Mouse (Mus musculus) cerebellum, adult 11 months (tissue): Measurements from ENCODE around the gene Scaper.

Experiments used
- DNase-seq: peaks from one replicate; pipeline ENCODE4 v3.0.0; 2022

Scaper gene

DNA sequence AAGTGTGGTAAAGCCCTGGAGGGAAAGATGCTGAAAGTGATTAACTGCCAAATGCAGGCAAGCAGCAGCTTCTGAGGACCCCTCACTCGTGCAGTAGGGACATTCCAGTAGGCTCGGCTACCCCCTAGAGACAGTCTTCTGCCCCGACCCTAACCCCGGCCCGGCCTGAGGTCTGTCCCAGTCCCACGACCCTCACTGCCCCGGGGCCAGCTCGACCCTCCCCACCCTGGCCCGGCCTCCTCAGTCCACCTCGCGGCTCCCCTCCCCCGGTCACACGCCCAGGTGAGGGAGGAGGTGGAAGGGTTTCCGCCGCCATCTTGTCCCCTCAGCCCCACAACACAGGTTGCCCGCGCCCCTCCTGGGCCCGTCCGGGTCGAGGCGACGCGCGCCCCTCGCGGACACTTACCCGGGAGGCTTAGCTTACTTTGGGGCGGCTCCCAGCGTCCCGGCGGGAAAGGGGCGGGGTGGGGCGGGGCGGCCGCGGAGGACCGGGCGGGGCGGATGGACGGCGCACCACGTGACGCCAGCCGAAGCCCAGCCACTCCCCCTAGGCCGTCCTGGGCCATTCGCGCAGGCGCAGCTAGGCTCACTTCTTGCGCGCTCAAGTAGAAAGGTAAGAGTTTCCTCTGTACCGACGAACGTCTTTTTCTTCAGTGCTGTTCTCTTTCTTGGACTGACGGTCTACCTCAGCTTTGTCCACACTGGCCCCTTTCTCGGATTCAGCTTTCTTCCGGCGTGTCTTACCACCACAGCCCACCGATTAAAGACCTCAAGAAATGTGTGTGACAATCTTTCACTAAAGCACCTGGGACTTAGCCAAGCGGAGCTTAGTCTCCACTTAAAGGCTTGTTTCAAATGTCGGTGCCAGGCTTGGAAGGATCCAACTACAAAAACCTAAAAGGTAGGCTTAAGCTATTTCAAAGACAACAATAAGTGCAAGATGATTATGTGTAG is at the start of gene Scaper:
Gene Scaper, minus strand, starts transcription at position 456 of the 954 bp plus-strand sequence.
- peak; percentile 87 for DNase-seq

DNA sequence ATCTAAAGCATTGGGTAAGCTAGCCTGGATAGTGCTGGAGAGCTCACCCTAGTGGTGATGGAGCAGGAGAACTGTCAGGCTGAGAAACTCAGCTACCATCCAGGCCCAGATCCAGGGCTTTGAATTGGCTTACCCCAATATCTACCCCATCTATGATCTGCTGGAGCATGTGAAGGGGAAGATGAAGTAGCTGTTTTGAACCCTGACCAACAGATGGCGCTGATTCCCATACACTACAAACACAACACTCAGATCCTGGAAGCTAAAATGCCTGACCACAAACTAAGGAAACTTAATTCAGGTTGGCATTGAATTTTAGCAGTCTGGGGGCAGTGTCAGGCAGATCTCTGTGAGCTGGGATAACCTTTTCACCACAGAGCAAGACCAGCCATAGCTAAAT is 8.9 kb upstream of the Scaper start:
- no peak for DNase-seq

DNA sequence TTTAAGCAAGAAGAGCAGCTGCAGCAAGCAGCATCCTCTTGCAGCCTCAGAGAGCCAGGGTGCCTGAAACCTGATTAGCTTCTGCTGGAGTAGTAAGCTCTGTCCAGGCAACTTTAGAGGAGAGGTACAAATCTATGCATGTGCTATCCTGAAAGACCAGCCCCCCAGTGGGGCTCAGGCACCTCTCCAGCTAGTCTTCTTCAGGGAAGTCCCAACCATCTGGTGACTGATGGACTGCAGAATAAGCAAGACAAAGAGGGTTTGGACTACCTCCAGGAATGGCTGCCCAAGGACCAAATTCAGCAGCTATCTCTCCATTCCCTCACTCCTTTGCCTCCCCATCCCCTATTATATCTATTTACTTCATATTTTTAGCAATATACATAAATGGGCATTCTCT is 3.4 kb upstream of the Scaper start:
- DNase-seq, result peak; percentile 28

- no peak for DNase-seq
Observed at GRCm38 (mm10) chr9:55938618-55938985, 683 bp upstream of the Scaper start.

GRCm38 (mm10) chr9:55937224-55937663 is 675 bp downstream of the Scaper start:
- no peak for DNase-seq

- no peak for DNase-seq
Observed at GRCm38 (mm10) chr9:55932482-55932881, 5.4 kb downstream of the Scaper start.

- no peak for DNase-seq
Observed at GRCm38 (mm10) chr9:55918579-55918978, 19.3 kb downstream of the Scaper start.

- no peak for DNase-seq
Observed at GRCm38 (mm10) chr9:55916751-55917150, 21.2 kb downstream of the Scaper start.

DNA sequence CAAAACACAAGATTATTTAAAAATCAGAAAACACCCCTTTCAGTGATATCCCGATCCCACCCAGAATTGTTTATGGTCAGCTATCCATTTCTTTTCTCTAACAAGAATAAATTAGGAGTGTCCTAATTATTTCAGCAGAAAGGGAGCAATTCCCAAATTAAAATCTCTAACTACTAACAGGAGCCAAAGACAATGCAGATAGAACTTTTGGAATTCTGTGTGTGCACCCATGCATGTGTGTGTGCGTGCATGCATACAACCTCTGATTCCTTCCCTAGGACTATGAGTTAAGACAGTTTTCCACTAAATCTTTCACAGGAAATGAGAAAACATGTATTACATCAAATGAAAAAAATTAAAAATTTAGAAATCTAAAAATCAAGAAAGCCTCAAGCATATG is 26.4 kb downstream of the Scaper start:
- no peak for DNase-seq

DNA sequence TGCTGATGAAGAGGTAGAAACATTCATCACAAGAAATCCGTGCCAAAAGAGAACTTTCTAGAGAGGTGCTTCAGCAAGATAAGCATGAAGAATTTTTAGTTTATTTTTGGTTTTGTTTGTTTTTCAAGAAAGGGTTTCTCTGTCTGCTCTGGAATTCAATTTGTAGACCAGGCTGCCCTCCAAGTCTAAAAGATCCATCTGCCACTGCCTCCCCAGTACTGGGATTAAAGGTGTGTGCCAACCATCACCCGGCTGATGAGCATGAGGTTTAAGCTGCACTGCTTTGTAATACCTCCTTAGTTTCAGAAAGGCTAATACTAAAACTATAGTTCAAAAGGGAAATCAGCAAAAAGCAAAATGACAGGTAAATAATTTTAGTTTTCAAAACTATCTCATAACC is 35.0 kb downstream of the Scaper start:
- peak; percentile 38 for DNase-seq

DNA sequence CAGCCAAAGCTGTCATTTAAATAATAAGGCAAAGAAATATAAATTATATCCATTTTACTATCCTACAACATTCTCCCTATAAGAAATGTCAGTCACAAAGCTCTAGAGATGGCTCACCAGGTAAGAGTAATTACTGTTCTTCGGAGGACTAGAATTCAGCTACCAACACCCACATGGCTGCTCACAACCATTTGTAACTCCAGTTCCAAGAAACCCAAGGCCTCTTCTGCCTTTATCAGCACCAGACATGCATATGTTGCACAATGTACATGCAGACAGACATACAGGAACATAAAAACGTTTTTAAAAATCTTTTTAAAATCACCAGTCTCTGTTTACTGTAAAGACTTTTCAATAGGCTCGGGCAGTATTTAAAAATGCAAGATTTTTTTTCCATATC is 36.3 kb downstream of the Scaper start:
- no peak for DNase-seq

DNA sequence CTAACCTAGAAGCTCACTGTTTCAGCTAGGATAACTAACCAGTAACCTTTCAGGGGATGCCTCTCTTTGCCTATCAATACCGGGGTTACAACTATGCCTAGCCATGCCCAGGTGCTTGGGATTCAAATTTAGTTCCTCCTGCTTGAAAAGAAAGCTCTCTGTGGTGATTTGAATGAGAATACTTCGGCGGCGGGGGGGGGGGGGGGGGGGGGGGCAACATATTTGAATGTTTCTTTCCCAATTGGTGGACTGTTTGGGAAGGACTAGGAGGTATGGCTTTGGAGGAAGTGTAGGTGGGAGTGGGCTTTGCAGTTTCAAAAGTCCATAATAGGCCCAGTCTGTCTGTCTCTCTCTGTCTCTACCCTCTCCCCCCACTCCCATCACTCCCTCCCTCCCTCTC is 37.4 kb downstream of the Scaper start:
- no peak for DNase-seq

GRCm38 (mm10) chr9:55878066-55878465 is 59.9 kb downstream of the Scaper start:
- DNase-seq, result no peak

- DNase-seq, result no peak
Observed at GRCm38 (mm10) chr9:55789442-55789841, 148.5 kb downstream of the Scaper start.

GRCm38 (mm10) chr9:55712016-55712415 is 225.9 kb downstream of the Scaper start:
- DNase-seq, result no peak

DNA sequence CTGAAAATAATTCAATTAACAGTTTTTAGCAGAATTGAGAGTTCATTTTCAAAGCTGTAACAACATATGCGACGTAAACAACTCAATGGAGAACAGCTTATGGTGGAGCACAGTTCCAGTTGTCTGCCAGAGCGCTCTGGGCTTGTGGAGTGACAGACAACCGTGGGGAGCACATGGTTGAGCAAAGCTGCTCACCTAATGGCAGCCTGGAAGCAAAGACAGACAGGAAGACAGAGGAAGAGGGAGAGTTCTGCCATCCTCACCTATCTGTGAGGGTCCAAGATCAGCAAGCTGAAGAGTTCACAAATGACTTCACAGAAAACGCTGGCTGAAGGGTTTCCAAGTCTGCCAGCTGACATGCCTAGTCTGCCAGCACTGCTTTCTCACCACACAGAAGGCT is 227.4 kb downstream of the Scaper start:
- no peak for DNase-seq

GRCm38 (mm10) chr9:55706603-55707002 is 231.3 kb downstream of the Scaper start:
- no peak for DNase-seq

DNA sequence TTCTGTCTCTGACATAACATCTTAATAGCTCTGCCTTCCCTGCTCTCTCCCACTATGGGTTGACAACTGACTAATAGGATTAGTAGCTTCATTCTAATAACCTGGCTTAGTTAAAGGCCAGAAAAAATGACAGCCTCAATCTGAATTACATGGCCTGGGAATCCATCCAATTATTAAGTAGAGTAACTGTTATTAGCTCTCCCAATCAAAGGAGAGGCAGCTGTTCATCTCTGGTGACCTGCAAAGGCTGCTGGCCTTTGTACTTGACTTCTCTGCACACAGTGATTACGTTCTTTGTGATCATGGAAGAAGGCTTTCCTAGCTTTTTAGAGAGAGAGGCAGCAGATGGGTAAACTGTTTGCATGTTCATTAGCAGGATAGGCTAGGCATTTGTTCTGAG is 242.6 kb downstream of the Scaper start:
- DNase-seq, result no peak

DNA sequence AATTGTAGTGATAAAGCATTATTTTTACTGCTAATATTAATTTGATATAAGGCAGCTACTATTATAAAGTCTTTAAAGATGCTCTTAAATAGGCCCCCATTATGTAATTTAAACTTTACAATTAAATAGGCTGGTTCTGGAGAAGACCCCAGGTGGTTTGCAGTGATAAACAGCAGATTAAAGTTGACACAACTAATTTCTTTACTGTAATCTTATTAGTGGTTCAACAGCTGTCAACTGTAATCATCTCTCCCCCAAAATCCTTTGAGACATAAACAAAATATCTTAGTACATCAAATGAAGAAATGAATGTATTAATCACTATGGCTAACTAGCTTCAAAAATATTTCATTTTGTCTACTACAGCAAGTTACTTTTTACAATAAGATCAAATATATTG is 260.8 kb downstream of the Scaper start:
- no peak for DNase-seq

GRCm38 (mm10) chr9:55646444-55646843 is 291.5 kb downstream of the Scaper start:
- DNase-seq, result no peak

DNA sequence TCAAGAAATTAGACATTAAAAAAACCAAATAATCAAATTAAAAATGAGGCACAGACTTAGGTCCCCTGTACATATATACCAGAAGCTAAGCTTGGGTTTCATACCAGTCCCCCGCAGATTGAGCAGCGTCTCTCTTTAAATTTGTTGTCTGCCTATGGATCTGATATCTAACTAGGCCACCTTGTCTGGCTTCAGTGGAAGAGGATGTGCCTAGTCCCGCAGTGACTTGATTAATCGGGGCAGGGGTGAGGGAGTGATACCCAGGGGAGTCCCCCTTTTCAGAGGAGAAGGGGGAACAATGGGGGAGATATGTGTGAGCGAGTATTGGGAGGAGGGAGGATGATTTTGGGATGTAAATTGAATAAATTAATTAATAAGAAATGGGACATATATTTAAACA is 310.9 kb downstream of the Scaper start:
- no peak for DNase-seq

DNA sequence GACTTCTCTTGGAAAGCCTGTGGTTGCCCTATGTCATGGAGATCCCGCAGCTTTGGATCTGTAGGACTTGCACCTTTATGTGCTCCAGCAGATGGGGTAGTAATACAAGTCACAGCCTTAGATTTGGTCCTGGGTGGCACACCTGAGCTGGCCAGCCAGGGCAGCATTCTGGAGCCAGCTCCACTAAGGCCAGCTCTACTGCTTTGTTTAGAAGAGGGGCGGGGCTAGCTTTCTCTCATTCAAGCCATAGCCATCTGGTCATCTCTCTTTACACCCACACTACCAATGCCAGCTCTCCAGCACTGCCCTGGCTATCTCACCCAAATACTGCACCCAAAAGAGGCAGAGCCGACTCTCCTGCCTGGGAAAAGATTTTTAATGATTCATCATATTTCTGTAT is 323.2 kb downstream of the Scaper start:
- peak; percentile 68 for DNase-seq

DNA sequence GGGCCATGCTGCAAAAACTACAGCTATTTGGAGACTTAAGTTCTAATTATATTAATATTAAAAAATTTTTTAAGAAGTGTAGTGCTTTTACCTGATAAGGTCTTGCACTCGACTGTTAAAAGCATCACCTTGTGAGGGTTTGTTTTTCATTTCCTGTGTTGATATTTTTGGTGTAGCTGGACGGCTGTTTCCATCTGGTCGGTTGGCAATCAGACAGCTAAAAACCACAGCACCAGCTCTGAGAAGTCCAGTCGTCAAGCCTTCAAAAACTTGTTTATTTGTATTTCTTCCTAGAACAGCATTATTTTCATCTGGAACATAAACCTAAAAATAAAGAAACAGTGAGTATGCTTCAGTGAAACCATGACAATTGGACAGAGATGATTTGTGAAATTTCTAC is 328.2 kb downstream of the Scaper start:
- DNase-seq, result no peak

DNA sequence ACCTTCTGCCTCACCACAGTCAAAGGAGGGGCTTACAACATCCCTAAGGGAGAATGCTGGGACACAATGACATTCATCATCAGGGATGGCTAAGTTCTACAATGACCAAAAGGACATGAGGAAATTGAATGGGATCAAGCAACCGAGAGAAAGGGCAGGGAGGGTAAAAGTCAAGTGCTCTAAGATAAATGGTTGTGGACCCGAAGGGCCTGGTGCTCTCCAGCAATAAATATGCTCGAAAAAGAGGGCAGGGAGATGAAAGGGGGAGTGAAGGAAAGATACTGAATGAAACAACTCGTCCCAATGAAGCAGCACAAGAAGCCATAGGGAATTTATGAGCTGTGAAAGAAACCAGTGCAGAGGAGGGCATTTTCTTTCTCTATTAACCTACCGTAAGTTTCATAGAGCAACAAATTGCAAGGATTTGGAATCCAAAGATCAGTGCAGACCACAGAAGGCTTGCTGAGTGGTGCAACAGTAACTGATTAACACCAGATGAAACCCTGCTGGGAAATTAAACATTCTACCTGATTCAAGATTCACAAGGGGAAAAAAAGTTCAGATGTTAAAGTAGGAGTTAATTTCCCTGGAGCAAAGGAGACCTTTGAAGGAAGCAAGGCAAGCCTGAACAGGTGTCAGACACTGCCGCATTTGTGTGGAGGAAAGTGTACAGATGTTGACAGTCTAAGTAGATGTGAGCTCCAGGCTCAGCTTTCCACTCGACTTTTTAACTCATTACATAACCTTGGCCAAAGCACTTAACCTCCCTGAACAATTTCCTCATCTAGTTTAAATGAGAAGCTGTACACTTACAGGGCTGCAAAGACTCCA is 329.0 kb downstream of the Scaper start:
- no peak for DNase-seq
